Mouse (Mus musculus): Measurements from ENCODE around the gene Cwc22. TPM values are rescaled to one million over a fixed set of nuclear protein-coding genes. Genes with fewer than 3 reads are reported as not detected.

Cwc22 gene
- polyA plus RNA-seq, 2 experiments, result 11.0 to 15.8 TPM

DNA sequence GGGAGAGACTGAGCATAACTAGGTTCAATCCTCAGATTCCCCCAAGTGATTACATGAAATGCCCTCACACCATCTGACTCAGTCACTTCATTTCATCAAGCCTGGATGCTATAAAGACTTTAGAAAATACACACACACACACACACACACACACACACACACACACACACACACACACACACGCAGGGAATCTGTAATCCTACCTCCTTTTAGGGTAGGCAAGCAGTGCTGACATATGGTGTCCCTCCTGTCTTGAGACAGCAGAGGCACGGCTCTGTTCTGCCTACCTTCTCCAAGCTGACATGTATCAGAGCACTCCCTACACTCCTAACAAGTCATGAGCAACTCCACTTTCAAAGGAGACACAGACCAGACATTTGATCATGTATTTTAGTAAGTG, 32.5 kb downstream of the Cwc22 start:
- Histone ChIP-seq H3K4me2 (ENCODE audit: low read depth) (no peak overlapping the region), H3K9ac (replicated peaks) (no peak overlapping the region), H3K27me3 (ENCODE audit: control insufficient read depth, insufficient read depth, low read length) (no peaks in the 10 kb centered on the region), H3K9me3 (ENCODE audit: control insufficient read depth, low read length) (no peaks in the 10 kb centered on the region), H3K27ac (no peak overlapping the region), H3K4me1 (replicated peaks; ENCODE audit: control insufficient read depth in 2 of 2, insufficient read depth in 2 of 2, low read length in 1 of 2) (no peaks in the 10 kb centered on the region), H3K36me3 (replicated peaks; ENCODE audit: control insufficient read depth, insufficient read depth, low read depth) (peaks cover 23% of the 10 kb centered on the region), H3K4me3 (ENCODE audit: insufficient read depth in 1 of 2, low read depth in 2 of 2, low read length in 2 of 2) (no peak overlapping the region)
- WGBS (ENCODE audit: insufficient replicate concordance), result 78% methylated on average over 2 of the region's 2 CpGs
- ATAC-seq (ENCODE audit: insufficient read depth) (no peak), DNase-seq (ENCODE audit: low read depth in 3 of 3, low spot score in 3 of 3) (no peak)
- no peak for TF ChIP-seq CTCF (IDR thresholded peaks at IDR 0.05; ENCODE audit: low read depth)
- TF ChIP-seq EP300 (IDR thresholded peaks at IDR 0.05; ENCODE audit: low read depth), result no peak

DNA sequence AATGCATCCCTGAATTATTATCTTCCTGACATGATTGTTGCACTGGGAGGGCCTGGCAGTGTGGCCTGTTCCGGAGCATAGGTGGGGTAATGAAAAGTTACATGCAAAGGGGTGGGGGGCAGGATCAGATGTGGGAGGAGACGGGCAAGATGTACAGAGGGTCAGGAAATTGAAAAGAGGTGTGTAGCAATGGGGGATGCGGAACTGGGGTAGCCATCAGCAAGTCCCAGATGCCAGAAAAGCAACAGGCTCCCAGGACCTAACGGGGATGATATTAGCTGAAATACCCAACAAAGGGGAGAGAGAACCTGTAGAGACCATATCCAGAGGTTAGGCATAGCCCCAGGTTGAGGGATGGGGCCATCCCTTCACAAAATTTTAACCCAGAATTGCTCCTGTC, 34.0 kb downstream of the Cwc22 start:
- TF ChIP-seq EP300 (IDR thresholded peaks at IDR 0.05; ENCODE audit: low read depth) (no peak), CTCF (IDR thresholded peaks at IDR 0.05; ENCODE audit: low read depth) (no peak)
- Histone ChIP-seq H3K36me3 (replicated peaks; ENCODE audit: control insufficient read depth, insufficient read depth, low read depth) (peaks cover 21% of the 10 kb centered on the region), H3K4me1 (replicated peaks; ENCODE audit: control insufficient read depth in 2 of 2, insufficient read depth in 2 of 2, low read length in 1 of 2) (no peaks in the 10 kb centered on the region), H3K9me3 (ENCODE audit: control insufficient read depth, low read length) (no peaks in the 10 kb centered on the region), H3K4me3 (ENCODE audit: insufficient read depth in 1 of 2, low read depth in 2 of 2, low read length in 2 of 2) (no peak overlapping the region), H3K27ac (no peak overlapping the region), H3K27me3 (ENCODE audit: control insufficient read depth, insufficient read depth, low read length) (no peaks in the 10 kb centered on the region), H3K9ac (replicated peaks) (no peak overlapping the region), H3K4me2 (ENCODE audit: low read depth) (no peak overlapping the region)
- DNase-seq (ENCODE audit: low read depth in 3 of 3, low spot score in 3 of 3) (no peak), ATAC-seq (ENCODE audit: insufficient read depth) (no peak)
- WGBS (ENCODE audit: insufficient replicate concordance), result 85% methylated on average over 4 of the region's 4 CpGs

DNA sequence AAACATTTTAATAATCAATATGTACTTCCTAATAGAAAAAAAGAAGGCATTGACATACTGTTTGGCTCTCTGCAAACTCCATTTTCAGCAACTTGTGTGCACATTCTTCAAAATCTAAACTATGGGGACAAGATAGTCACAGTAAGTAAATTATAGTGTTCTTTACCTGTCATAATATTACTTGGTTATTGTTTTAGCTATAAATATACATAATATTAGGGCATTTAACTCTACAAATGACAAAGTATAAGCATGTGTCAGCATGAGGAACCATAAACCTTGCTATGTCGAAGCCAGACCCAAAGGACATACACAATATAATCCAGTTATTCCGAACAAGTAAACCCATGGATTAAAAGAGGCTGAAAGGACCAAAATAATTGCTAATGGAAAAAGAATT, 34.7 kb downstream of the Cwc22 start:
- ATAC-seq (ENCODE audit: insufficient read depth), result no peak
- Histone ChIP-seq H3K36me3 (replicated peaks; ENCODE audit: control insufficient read depth, insufficient read depth, low read depth) (peaks cover 16% of the 10 kb centered on the region), H3K9me3 (ENCODE audit: control insufficient read depth, low read length) (no peaks in the 10 kb centered on the region), H3K27ac (no peak overlapping the region), H3K4me1 (replicated peaks; ENCODE audit: control insufficient read depth in 2 of 2, insufficient read depth in 2 of 2, low read length in 1 of 2) (no peaks in the 10 kb centered on the region), H3K27me3 (ENCODE audit: control insufficient read depth, insufficient read depth, low read length) (no peaks in the 10 kb centered on the region), H3K9ac (replicated peaks) (no peak overlapping the region), H3K4me3 (ENCODE audit: insufficient read depth in 1 of 2, low read depth in 2 of 2, low read length in 2 of 2) (no peak overlapping the region), H3K4me2 (ENCODE audit: low read depth) (no peak overlapping the region)
- TF ChIP-seq EP300 (IDR thresholded peaks at IDR 0.05; ENCODE audit: low read depth) (no peak), CTCF (IDR thresholded peaks at IDR 0.05; ENCODE audit: low read depth) (no peak)
- DNase-seq (ENCODE audit: low read depth in 3 of 3, low spot score in 3 of 3), result no peak
- 82% methylated on average over 2 of the region's 2 CpGs for WGBS (ENCODE audit: insufficient replicate concordance)

DNA sequence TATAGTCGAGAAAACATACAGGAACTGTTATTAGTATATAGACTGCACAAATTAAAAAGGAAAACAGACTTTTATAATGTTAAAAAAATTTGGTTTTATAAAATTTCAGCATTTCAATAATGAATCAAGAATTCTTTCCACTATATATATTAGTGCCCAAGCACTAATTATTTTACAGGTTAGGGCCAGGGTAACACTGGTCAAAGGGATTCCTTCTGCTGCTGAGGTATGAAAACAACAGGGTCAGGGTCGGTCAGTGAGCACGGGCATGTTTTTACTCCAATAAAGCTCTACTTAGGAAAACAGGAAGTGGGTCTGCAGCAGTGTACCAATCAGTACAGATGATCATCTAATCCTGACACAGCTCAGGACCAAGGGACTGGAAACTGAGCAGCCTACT, 36.0 kb downstream of the Cwc22 start:
- no peak overlapping the region for H3K4me3 ChIP-seq (ENCODE audit: insufficient read depth in 1 of 2, low read depth in 2 of 2, low read length in 2 of 2)
- H3K9ac ChIP-seq (replicated peaks), result no peak overlapping the region
- H3K27me3 ChIP-seq (ENCODE audit: control insufficient read depth, insufficient read depth, low read length), result no peaks in the 10 kb centered on the region
- no peak for DNase-seq (ENCODE audit: low read depth in 3 of 3, low spot score in 3 of 3)
- no peak overlapping the region for H3K4me2 ChIP-seq (ENCODE audit: low read depth)
- no peaks in the 10 kb centered on the region for H3K9me3 ChIP-seq (ENCODE audit: control insufficient read depth, low read length)
- WGBS (ENCODE audit: insufficient replicate concordance), result 53% methylated on average over 3 of the region's 3 CpGs
- no peak for TF ChIP-seq CTCF (IDR thresholded peaks at IDR 0.05; ENCODE audit: low read depth)
- TF ChIP-seq EP300 (IDR thresholded peaks at IDR 0.05; ENCODE audit: low read depth), result no peak
- peaks cover 15% of the 10 kb centered on the region for H3K36me3 ChIP-seq (replicated peaks; ENCODE audit: control insufficient read depth, insufficient read depth, low read depth)
- H3K4me1 ChIP-seq (replicated peaks; ENCODE audit: control insufficient read depth in 2 of 2, insufficient read depth in 2 of 2, low read length in 1 of 2), result no peaks in the 10 kb centered on the region
- H3K27ac ChIP-seq, result no peak overlapping the region
- ATAC-seq (ENCODE audit: insufficient read depth), result no peak

DNA sequence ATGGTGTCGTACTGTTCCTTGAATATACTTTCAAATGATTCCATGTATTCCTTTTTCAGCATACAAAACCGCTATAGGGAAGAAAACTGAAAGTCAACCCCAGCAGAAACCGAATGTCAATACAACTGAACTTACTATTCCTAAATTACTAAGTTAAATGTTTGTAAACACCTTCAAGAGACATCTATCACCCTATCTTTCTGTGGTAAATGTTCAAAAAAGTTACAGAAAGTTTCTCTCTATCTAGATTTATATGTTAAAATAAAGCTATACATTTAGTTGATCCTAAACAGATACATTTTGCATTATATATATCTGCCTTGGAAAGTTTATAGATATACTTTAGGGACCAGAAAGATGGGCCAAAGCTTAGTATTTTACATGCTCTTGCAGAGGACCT, 39.0 kb downstream of the Cwc22 start:
- Histone ChIP-seq H3K4me3 (ENCODE audit: insufficient read depth in 1 of 2, low read depth in 2 of 2, low read length in 2 of 2) (no peak overlapping the region), H3K36me3 (replicated peaks; ENCODE audit: control insufficient read depth, insufficient read depth, low read depth) (peaks cover 28% of the 10 kb centered on the region), H3K4me1 (replicated peaks; ENCODE audit: control insufficient read depth in 2 of 2, insufficient read depth in 2 of 2, low read length in 1 of 2) (no peaks in the 10 kb centered on the region), H3K9me3 (ENCODE audit: control insufficient read depth, low read length) (no peaks in the 10 kb centered on the region), H3K27me3 (ENCODE audit: control insufficient read depth, insufficient read depth, low read length) (no peaks in the 10 kb centered on the region), H3K4me2 (ENCODE audit: low read depth) (no peak overlapping the region), H3K27ac (no peak overlapping the region), H3K9ac (replicated peaks) (no peak overlapping the region)
- DNase-seq (ENCODE audit: low read depth in 3 of 3, low spot score in 3 of 3), result no peak
- WGBS (ENCODE audit: insufficient replicate concordance), result 75% methylated on average over 3 of the region's 3 CpGs
- ATAC-seq (ENCODE audit: insufficient read depth), result no peak
- TF ChIP-seq CTCF (IDR thresholded peaks at IDR 0.05; ENCODE audit: low read depth) (no peak), EP300 (IDR thresholded peaks at IDR 0.05; ENCODE audit: low read depth) (no peak)
